Mouse (Mus musculus) kidney, embryonic 16.5 days (tissue): Measurements from ENCODE around the gene Emx1. TPM values are rescaled to one million over a fixed set of nuclear protein-coding genes. Genes with fewer than 3 reads are reported as not detected.
"Not testable (repeated sequence)": the region's sequence is repeated elsewhere in the genome, so short reads cannot be mapped to it uniquely, and the experiment has no call there.

Experiments used
- ATAC-seq: fragments of 200-750 bp; cut with Nextera tagmentation; 2 replicates; pipeline ENCODE4 v1.8.0; 2017; ENCODE audit warnings: moderate TSS enrichment; ENCODE audit not compliant: low FRiP score, low TSS enrichment
- H3K27ac ChIP-seq: fragments of 300-500 bp; sonication (generic); 2 replicates; pipeline ENCODE4 v1.5.1; 2014; ENCODE audit warnings: low read length
- H3K27me3 ChIP-seq: fragments of 300-500 bp; sonication (generic); 2 replicates; pipeline ENCODE4 v1.6.1; 2014; ENCODE audit warnings: low read length, control low read depth, mixed read lengths; ENCODE audit not compliant: insufficient read depth
- H3K36me3 ChIP-seq: fragments of 300-500 bp; sonication (generic); 2 replicates; pipeline ENCODE4 v1.6.1; 2014; ENCODE audit warnings: low read length, control low read depth, mixed read lengths; ENCODE audit not compliant: insufficient read depth
- H3K4me1 ChIP-seq: fragments of 300-500 bp; sonication (generic); 2 replicates; pipeline ENCODE4 v1.6.1; 2014; ENCODE audit warnings: low read length, control low read depth, mixed read lengths; ENCODE audit not compliant: insufficient read depth
- H3K4me2 ChIP-seq: fragments of 300-500 bp; sonication (generic); replicated peaks from 2 replicates; pipeline ENCODE4 v1.6.1; 2014; ENCODE audit warnings: low read depth, low read length
- H3K4me3 ChIP-seq: fragments of 300-500 bp; sonication (generic); 2 replicates; pipeline ENCODE4 v1.5.1; 2014; ENCODE audit warnings: mild to moderate bottlenecking, low read length
- H3K9ac ChIP-seq: fragments of 300-500 bp; sonication (generic); replicated peaks from 2 replicates; pipeline ENCODE4 v1.6.1; 2014; ENCODE audit warnings: low read length
- H3K9me3 ChIP-seq: fragments of 300-500 bp; sonication (generic); 2 replicates; pipeline ENCODE4 v1.6.1; 2016; ENCODE audit warnings: low read length, control low read depth
- WGBS: fragments of 180-500 bp; shearing (Covaris S2); extraction: QIAGEN DNeasy Blood & Tissue Kit; methylation state at CpG from one replicate; pipeline ENCODE4 v1.1.7; 2014; 5-methylcytosine and 5-hydroxymethylcytosine counted together
- polyA plus RNA-seq: library from polyadenylated mRNA; unstranded; fragments of >200 nt; fragmentation: Nextera tagmentation; extraction: Ambion mirVana; gene quantifications from 2 replicates; pipeline ENCODE4 v1.2.1, GENCODE M21; 2015

The Emx1 gene
- polyA plus RNA-seq = 17.9 and 19.7 TPM in 2 replicates

DNA sequence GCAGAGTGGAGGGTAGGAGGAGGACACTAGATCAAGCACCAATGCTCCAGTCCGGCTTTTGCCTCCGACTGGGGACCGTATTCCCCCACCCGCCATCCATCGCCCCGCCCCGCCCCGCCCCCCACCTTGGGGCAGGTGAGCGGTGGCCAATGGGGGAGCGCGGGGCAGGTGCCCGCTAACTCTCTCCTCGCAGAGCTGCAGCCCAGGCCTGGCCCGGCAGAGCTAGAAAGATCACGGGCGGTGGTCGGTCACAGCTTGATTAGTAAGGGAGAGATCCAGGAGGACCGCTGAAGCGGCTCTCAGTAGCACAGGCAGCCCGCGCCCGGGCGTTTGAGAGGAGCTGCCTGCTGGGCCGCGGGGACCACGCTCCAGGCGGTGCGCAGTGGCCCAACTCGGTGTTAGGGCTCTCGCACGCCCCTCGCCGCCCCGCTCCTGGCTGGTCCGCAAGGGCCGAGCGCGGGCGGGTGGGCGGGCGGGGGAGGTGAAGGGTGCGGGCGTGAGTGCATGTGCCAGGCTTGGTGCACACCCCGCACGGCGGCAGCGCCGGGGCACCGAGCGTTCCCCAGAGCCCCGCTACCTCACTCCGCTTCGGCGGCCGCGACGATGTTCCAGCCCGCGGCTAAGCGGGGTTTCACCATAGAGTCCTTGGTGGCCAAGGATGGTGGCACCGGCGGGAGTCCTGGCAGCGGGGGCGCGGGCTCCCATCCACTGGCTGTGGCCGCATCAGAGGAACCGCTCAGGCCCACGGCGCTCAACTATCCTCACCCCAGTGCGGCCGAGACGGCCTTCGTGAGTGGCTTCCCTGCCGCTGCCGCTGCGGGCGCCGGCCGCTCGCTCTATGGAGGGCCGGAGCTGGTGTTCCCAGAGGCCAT is at the start of gene Emx1:
Emx1 (plus strand) TSS at position 99 of the 872 bp plus-strand sequence.
- peak within 1 kb of the TSS; percentile 73 for H3K4me2 ChIP-seq
- H3K36me3 ChIP-seq = no peaks in the 10 kb centered on the region
- WGBS = under 1% methylated on average over 68 of the region's 81 CpGs
- ATAC-seq = peak; percentile 83
- H3K27ac ChIP-seq = peak within 1 kb of the TSS; percentile 77; the same call in 1 of the 2 replicates
- H3K27me3 ChIP-seq = peaks cover 90% of the 10 kb centered on the region
- H3K9me3 ChIP-seq = no peaks in the 10 kb centered on the region
- peak within 1 kb of the TSS; percentile 65 for H3K9ac ChIP-seq
- H3K4me3 ChIP-seq = peak within 1 kb of the TSS; percentile 53
- H3K4me1 ChIP-seq = peaks cover 38% of the 10 kb centered on the region

DNA sequence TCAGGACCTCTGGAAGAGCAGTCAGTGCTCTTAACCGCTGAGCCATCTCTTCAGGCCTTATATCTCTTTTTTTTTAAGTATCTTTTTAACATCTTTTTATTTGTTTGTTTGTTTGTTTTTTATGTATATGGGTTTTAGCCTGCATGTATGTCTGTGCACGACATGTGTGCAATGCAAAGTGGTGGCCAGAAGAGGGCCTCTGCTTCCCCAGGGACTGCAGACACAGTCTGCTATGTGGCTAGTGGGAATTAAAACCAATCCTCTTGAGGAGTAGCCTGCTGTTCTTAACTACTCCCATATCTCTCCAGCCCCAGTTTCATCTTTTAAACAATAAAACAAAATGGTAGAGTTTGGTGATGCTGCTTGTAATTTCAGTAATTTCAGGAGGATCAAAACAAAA is 47.7 kb upstream of the Emx1 start:
- no peaks in the 10 kb centered on the region for H3K27me3 ChIP-seq
- no peak for ATAC-seq
- peaks cover 2% of the 10 kb centered on the region; the same call in 1 of the 2 replicates for H3K36me3 ChIP-seq
- no peak overlapping the region for H3K27ac ChIP-seq
- WGBS = 92% methylated on average over 2 of the region's 2 CpGs
- H3K4me1 ChIP-seq = peaks cover 9% of the 10 kb centered on the region; the same call in 1 of the 2 replicates
- no peaks in the 10 kb centered on the region for H3K9me3 ChIP-seq
- H3K4me2 ChIP-seq = no peak overlapping the region
- H3K9ac ChIP-seq = no peak overlapping the region
- H3K4me3 ChIP-seq = no peak overlapping the region

DNA sequence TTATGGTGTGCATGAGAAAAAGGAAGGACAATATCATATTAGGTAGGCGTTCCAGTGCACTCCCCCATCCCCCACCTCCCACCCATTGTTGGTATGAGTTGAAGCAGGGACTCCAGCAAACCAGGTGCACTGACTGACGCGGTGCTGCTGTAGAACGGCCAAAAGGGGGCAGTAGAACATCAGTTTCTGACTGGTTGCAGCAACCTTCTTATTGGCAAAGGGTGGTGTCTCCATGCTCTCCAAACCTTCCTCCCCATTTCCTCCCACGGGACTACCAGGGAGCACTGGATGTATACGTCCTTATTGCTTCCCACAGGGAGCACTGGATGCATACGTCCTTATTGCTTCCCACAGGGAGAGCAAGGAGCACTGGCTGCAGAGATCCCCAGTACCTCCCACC is 46.2 kb upstream of the Emx1 start:
- not testable (repeated sequence) for H3K27ac ChIP-seq, H3K4me3 ChIP-seq, ATAC-seq, H3K9me3 ChIP-seq, H3K36me3 ChIP-seq, H3K4me1 ChIP-seq, H3K27me3 ChIP-seq, H3K4me2 ChIP-seq, H3K9ac ChIP-seq
- 5% methylated on average over 6 of the region's 7 CpGs for WGBS

DNA sequence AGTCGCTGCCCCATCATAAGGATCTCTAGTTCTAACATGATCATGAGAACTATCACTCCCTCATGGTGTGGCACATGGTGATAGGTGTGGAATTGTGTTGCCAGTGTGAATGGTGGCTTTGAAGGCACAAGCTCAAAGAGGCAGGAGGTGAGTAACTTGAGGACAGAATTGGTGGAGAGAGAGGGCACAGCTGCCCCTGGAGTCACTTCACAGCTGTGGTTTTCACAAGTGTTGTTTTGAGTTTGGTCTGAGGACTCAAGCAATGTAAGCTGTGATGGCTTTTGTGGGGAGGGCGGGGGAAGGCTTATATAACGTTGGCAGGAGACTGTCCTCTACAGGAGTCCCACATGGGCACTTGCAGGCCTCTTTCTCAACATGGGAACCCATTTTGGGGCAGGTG is 42.8 kb upstream of the Emx1 start:
- Histone ChIP-seq H3K36me3 (no peaks in the 10 kb centered on the region), H3K27me3 (no peaks in the 10 kb centered on the region), H3K9me3 (no peaks in the 10 kb centered on the region), H3K4me3 (no peak overlapping the region), H3K4me1 (no peaks in the 10 kb centered on the region), H3K9ac (no peak overlapping the region), H3K27ac (no peak overlapping the region), H3K4me2 (no peak overlapping the region)
- ATAC-seq = no peak
- 65% methylated on average over 3 of the region's 3 CpGs for WGBS

DNA sequence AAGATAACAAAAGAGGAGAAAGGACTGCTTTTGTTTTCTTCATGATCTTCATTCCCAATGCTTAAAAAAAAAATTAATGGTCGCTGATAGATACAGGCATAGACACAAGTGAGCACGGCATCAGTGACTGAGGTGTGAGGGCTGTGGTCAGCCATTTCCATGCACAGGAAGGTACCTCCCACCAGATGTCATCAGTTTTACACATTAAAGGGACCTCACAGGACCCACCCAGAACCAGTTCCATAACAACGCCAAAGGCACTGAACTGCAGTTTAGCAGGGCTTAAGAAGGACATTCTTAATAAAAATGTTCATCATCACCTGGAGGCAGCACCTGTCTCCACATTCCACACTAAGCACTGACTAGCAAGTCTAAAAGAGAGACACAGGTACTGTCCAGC is 39.6 kb upstream of the Emx1 start:
- no peaks in the 10 kb centered on the region for H3K27me3 ChIP-seq
- no peaks in the 10 kb centered on the region for H3K9me3 ChIP-seq
- no peak overlapping the region for H3K9ac ChIP-seq
- H3K27ac ChIP-seq = no peak overlapping the region
- no peak for ATAC-seq
- H3K4me3 ChIP-seq = no peak overlapping the region
- no peaks in the 10 kb centered on the region for H3K4me1 ChIP-seq
- 45% methylated on average over 3 of the region's 3 CpGs for WGBS
- no peaks in the 10 kb centered on the region for H3K36me3 ChIP-seq
- no peak overlapping the region for H3K4me2 ChIP-seq

DNA sequence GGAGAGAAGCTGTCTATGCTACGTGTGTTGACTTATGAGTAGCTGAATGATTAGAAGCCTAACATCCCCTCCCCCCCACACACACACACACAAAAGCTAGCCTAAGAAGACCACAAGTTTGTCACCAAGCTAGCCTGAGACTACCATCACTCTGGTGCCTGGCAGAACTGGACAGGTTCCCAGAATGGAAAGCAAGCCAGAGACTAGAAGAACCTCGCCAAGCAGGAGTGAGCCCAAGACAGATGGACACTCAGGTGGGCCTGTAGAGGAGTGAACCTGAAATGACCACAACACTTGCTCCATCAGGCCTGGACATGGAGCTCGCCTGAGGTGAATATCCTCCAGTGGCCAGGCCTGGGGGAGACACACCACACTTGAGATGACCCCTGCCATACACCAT is 36.9 kb upstream of the Emx1 start:
- Histone ChIP-seq H3K4me1 (peaks cover 8% of the 10 kb centered on the region; the same call in 1 of the 2 replicates), H3K4me3 (no peak overlapping the region), H3K9me3 (no peaks in the 10 kb centered on the region), H3K4me2 (no peak overlapping the region), H3K27ac (no peak overlapping the region), H3K27me3 (no peaks in the 10 kb centered on the region), H3K9ac (no peak overlapping the region), H3K36me3 (no peaks in the 10 kb centered on the region)
- WGBS = 68% methylated on average over 3 of the region's 3 CpGs
- no peak for ATAC-seq

DNA sequence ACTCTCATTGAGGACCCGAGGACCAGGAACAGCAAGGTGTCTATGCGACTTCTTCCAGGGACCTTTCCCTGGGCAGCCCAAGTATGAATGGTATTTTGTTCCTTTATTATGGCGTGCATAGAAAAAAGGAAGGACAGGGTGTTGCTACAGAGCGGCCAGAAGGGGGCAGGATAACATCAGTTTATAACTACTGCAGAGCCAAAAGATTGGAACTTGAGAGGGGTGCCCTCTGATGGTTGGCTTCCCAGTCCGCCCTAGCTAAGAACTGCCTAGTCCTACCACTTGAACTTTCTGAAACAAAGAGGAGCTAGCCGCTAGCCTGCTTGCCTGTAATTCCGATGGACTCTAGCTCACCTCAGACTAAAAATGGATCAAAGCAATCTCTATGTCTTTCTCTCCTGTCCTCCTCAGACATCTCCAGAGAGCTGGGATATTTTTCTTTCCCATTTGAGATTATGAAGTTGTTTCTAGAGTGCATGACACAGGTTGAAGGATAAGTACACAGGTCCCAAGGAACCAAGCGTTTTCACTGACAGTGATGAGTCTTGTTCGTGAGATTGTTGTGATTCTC is 33.2 kb upstream of the Emx1 start:
- Histone ChIP-seq H3K27me3 (no peaks in the 10 kb centered on the region), H3K9ac (no peak overlapping the region), H3K4me1 (peaks cover 12% of the 10 kb centered on the region; the same call in 1 of the 2 replicates), H3K36me3 (no peaks in the 10 kb centered on the region), H3K4me2 (no peak overlapping the region), H3K9me3 (no peaks in the 10 kb centered on the region), H3K27ac (no peak overlapping the region), H3K4me3 (no peak overlapping the region)
- ATAC-seq = peak; percentile 71
- 14% methylated on average over 9 of the region's 9 CpGs for WGBS

DNA sequence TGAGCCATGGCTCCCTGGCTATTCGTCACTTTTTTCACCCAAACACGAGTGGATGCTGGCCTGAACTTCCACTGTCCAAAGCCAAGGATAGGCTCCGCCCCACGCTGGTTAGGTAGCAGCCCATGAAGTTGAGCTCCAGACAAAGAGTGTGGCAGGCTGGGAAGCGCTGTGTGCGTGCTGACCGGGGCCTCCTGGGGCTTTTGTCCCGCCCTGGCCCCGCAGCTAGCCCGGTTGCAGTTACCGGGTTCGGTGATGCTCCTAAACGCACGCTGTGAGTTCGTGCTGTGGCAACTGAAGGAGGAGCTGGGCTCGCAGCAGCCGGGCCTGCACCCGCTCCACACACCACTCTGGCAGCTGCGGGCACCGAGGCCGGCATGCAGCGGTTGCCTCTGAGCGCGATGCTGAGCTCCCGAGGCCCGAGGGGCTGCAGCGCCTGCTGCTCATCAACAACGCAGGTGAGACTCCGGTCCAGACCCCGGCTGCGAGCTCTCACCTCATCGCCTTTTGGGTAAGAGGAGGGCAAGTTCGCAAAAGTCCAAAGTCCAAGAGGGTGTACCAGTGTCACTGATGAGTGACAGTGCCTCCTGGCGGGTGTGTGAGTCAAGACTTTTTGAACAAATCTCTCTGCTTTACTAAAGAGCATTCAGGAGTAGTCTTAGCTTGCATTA is 32.2 kb upstream of the Emx1 start:
- Histone ChIP-seq H3K36me3 (no peaks in the 10 kb centered on the region), H3K27ac (no peak overlapping the region), H3K4me2 (peak overlapping the region; percentile 76), H3K9me3 (no peaks in the 10 kb centered on the region), H3K4me1 (peaks cover 12% of the 10 kb centered on the region; the same call in 1 of the 2 replicates), H3K9ac (peak overlapping the region; percentile 67), H3K4me3 (peak overlapping the region; percentile 52), H3K27me3 (no peaks in the 10 kb centered on the region)
- peak; percentile 69 for ATAC-seq
- WGBS = 1% methylated on average over 34 of the region's 34 CpGs

DNA sequence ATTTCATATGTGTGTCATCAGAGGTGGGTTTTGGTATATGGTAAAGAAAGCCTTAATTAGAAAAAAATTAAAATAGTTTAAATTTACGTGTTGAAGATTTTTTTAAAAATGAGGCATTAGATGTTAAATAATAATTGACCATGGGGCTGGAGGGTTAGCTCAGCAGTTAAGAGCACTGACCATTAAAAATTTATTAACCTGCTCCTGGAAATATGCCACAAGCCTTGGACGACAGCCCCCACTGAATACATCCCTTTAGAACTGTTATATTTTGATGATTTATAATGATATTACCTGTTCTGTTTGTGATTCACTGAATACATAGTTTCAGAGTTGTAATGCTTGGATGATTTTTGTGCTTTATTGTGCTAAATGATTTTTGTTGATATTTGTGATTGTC is 30.7 kb upstream of the Emx1 start:
- not testable (repeated sequence) for H3K9ac ChIP-seq, H3K4me3 ChIP-seq, H3K36me3 ChIP-seq, H3K27ac ChIP-seq, H3K27me3 ChIP-seq, H3K9me3 ChIP-seq, ATAC-seq, H3K4me2 ChIP-seq
- H3K4me1 ChIP-seq = peaks cover 12% of the 10 kb centered on the region; the same call in 1 of the 2 replicates
- WGBS = 56% methylated on average over 2 of the region's 2 CpGs
